Mouse (Mus musculus): Measurements from ENCODE around the gene Cntrob.

Cntrob gene

DNA sequence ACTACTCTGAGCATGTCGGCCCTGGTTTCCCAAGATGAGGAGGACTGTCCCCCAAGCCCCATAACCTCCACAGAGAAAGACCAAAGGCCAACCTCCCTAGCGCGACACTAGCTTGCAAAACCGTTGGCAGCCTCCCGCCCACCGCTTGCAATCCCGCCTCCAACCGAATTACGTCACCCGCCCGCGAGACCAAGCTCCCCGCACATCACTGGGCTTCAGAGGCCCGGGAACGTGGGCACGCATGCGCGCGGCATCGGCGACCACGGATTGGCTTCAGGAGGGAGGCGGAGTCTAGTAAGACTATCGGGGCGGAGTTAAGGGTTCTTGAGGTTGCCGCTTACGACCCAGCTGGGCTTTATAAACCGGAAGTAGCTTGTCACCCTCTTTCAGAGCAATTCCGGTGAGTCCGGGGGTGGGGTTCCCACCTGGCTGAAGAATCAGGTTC, at the start of gene Cntrob, which contains the start of gene Trappc1:
Cntrob (minus strand) TSS at position 109 of the 445 bp plus-strand sequence.
Trappc1 (plus strand) TSS at position 314 of the 445 bp plus-strand sequence.
- DNase-seq: peak; percentile 99

- DNase-seq: peak; percentile 42
These were observed 49.2 kb upstream of the Cntrob start for GRCm38 (mm10) chr11:69372780-69373170.

- DNase-seq: peak; percentile 61
These were observed 48.6 kb upstream of the Cntrob start for GRCm38 (mm10) chr11:69372056-69372779.

GRCm38 (mm10) chr11:69371601-69372000, 48.0 kb upstream of the Cntrob start:
- no peak for DNase-seq

DNA sequence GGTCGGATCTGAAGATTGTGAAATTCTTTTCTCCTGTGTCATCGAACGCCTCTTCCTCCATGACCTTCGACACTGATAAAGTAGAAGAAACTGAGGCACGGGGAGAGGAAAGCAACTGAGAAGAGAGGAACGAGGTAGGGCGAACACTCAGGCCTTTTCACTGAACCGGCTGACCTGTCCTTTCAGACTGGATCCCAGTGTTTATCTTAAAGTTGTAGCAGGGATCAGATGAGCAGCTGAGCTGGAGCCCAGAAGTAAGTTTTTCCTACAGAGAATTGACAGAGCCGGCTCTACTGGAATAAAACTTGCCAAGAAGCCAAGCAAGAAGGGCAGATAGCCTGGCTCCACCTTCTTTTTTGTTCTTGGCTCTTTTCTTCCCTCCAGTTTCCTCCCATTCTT, 47.2 kb upstream of the Cntrob start:
- DNase-seq: no peak

- DNase-seq: no peak
These were observed 46.6 kb upstream of the Cntrob start for GRCm38 (mm10) chr11:69369990-69370816.

- no peak for DNase-seq
These were observed 45.8 kb upstream of the Cntrob start, which contains the start of gene Chd3 for GRCm38 (mm10) chr11:69369215-69369989. Gene Chd3 (minus strand): TSS chr11:69369406.

DNA sequence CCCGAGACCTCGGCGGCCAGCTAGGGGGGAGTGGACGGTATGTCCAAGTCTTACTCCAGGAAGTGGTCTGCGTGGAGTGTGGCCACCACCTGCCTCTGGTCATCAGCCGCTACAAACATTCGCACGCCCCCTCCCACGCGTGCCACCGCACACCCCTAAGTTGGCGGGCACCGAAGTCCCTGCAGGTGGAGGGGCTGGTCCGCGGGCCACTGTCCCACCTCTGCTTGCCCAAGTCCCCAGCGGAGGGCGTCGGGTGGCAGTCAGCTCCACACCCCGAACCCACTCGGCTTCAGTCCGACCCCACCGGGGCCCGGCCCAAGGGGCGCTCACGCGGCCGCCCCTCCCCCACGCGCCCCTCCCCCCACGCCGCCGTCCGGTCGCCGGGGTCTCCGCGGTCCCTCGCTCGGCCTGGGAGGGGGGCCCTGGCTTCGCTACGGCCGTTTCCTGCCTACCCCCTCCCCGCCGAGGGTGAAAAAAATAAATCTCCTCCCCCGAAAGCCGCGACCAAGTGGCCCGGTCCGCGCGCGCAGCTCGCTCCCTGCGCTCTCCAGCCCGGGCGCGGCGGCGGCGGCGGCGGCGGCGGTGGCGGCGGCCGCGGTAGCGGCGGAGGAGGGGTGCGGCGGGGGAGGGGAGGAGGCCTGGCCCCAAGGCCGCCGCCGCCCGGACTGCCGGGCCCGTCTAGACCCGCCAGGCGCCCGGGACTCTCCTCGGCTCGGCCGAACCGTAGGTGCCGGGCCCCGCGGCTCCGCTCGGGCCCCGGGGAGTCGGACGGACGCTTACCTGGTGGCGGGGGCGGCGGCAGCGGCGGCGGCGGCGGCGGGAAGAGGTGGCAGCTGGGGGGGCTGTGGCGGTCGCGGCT, 45.0 kb upstream of the Cntrob start:
- peak; percentile 80 for DNase-seq

DNA sequence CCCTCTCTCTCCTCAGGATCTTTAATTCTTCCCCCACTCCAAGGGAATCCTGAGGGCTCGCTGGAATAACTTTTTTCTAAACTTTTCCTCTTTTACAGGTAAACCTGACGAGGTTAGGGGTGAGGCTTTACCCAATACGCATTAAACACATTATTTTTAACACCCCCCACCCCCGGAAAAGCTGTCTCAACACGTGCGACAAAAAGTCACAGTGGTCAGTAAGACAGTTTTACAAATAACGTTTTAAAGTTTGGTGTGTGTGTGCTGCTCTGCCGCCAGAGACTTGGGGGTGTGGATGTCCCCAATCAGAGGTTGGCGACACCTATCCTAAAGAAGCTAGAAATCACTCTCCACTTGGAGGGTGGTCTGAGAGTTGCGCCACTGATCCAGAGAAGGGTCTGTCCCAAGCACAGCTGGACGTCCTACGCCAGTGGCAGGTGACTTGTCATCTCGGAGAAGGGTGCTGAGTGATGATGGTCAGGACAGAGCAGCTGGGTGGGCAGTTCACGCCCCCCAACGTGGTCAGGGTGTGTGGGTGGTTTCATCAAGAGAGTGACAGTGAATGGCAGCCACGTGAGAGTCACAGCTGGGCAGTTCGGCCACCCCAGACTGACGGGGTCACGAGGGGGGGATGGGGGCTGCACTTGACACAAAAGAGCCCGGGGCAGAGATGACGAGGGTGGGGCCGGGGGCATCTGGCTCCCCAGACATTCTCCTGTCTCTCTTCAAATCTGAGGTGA, 44.2 kb upstream of the Cntrob start:
- no peak for DNase-seq

DNA sequence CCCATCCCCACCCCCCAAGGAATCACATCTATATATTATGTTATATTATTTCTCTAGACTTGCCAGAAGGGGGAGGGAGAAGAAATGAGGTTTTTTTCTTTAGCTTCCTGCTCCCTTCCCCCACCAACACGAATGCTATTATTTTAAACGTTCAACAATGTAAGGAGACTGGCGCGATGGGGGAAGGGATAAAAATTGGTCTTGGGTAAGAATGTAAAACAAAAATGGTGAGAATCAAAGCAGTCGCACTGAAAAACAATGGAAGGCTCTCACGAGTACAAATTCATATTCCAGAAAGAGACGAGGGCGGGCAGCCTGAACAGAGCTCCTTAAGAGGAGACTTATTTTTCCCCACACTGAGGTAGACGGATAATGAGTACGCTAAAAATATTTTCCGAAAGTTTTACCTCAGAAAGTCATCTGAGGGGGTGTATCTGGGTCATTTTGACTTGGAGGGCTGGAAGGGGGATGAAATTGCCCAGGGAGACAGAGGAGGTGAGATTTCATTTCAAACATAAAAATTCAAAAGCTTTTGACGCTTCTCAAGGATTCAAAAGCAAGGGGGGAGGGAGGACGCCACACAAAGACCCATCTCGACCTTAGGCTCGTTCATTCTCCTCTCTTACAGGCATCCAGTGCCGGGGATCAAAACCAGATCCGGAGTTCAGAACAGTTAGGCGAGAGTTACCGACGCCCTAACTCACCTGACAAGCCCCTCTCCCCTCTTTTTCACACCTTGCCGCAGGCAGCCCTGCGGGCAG, 43.5 kb upstream of the Cntrob start:
- DNase-seq: peak; percentile 49

- peak; percentile 100 for DNase-seq
These were observed 42.7 kb upstream of the Cntrob start for GRCm38 (mm10) chr11:69366157-69366854.

- no peak for DNase-seq
These were observed 42.1 kb upstream of the Cntrob start for GRCm38 (mm10) chr11:69365722-69366121.

GRCm38 (mm10) chr11:69364910-69365309, 41.3 kb upstream of the Cntrob start:
- peak; percentile 97 for DNase-seq

DNA sequence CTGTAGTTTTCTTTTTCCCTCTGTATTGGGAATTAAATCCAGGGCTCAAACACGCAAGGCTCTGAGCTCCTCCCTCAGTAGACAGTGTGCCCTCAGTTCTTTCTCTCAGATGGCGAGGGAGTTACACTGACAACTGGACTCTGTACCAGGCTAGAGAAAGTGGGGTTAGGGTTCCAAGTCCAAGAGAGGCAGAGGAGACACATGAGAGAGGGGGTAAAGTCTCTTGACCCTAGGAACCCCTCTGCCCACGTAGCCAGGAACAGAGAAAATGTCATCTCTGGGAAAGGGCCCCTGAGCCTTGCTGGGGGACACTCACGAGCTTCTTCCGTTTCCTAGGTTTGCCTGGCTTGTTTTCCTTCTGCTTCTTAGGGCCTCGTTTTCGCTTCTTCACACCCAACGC, 40.8 kb upstream of the Cntrob start:
- DNase-seq: peak; percentile 43

- DNase-seq: no peak
These were observed 38.9 kb upstream of the Cntrob start for GRCm38 (mm10) chr11:69362479-69362878.

DNA sequence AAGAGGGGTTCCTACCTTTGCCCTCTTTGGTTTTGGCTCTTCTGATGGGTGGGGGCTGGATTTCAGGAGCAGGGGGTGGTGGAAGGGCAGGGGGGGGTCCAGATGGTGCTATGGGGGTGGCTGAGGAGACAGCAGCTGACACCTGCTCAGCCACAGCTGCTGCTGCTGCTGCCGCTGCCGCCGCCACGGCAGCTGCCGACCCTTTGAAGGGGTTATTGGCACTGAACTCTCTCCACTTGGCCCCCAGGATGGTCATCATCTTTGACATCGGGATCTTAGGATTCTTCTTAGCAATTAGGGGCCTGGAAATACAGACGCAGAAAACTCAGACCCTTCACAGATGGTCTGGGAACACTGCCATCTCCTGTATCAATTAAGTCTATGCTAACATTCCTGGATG, 38.4 kb upstream of the Cntrob start:
- no peak for DNase-seq

DNA sequence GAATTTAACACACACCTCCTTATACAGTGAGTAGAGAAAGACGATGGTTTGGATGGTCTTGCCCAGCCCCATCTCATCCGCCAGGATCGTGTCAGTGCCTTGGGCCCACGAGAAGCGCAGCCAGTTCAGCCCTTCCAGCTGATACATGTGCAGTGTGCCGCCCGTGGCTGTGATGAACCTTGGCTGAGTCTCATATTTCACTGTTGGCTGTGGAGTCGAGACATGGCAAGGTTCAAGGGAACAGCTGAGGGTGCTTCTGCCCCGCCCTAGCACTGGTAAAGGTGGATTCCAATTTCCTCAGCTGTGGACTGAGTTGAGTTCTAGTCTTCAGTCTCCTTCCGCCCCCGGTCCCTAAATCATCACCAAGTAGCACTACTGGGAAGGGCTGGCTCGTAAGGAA, 34.1 kb upstream of the Cntrob start:
- DNase-seq: no peak

GRCm38 (mm10) chr11:69356544-69356943, 33.0 kb upstream of the Cntrob start:
- no peak for DNase-seq

GRCm38 (mm10) chr11:69346441-69346840, 22.9 kb upstream of the Cntrob start:
- no peak for DNase-seq

Data from kidney, postnatal 10 days (tissue).